Mouse (Mus musculus): Measurements from ENCODE around the gene Bglap. TPM values are rescaled to one million over a fixed set of nuclear protein-coding genes. Genes with fewer than 3 reads are reported as not detected.
A peak's percentile ranks its signal among the peaks of the same experiment; 100 is the strongest.

Gene Bglap
- polyA plus RNA-seq, 2 experiments, result 0.94 to 3.1 TPM

GRCm38 (mm10) chr3:88359989-88360388 lies 24.3 kb downstream of the Bglap start:
- H3K4me1 ChIP-seq (ENCODE audit: control insufficient read depth, insufficient read depth, low read length), result 0 out of 2 replicates have a peak, but pooled peaks cover 5% of the 10 kb centered on the region
- H3K4me3 ChIP-seq (replicated peaks; ENCODE audit: low read length), result no peak overlapping the region
- TF ChIP-seq POLR2A (IDR thresholded peaks at IDR 0.05; ENCODE audit: borderline replicate concordance, extremely low read depth, insufficient read depth, insufficient read length), result no peak
- DNase-seq (ENCODE audit: low spot score) (no peak), ATAC-seq (ENCODE audit: low FRiP score, low read depth) (no peak)
- H3K9me3 ChIP-seq (ENCODE audit: control insufficient read depth, low read length), result no peaks in the 10 kb centered on the region
- WGBS, result 65% methylated on average over 3 of the region's 3 CpGs
- no peak overlapping the region for H3K9ac ChIP-seq (ENCODE audit: low read depth, low read length, severe bottlenecking)
- H3K27ac ChIP-seq (replicated peaks; ENCODE audit: low read depth, low read length), result no peak overlapping the region
- H3K4me2 ChIP-seq (replicated peaks; ENCODE audit: low read depth, low read length, severe bottlenecking), result no peak overlapping the region
- peaks cover 3% of the 10 kb centered on the region; the same call in 1 of the 2 replicates for H3K27me3 ChIP-seq (ENCODE audit: control insufficient read depth, insufficient read depth, low read length)
- H3K36me3 ChIP-seq (ENCODE audit: control insufficient read depth, insufficient read depth, low read length), result peaks cover 73% of the 10 kb centered on the region

GRCm38 (mm10) chr3:88359584-88359983 lies 24.7 kb downstream of the Bglap start:
- Histone ChIP-seq H3K4me2 (replicated peaks; ENCODE audit: low read depth, low read length, severe bottlenecking) (no peak overlapping the region), H3K9ac (ENCODE audit: low read depth, low read length, severe bottlenecking) (no peak overlapping the region), H3K27me3 (ENCODE audit: control insufficient read depth, insufficient read depth, low read length) (no peaks in the 10 kb centered on the region), H3K27ac (replicated peaks; ENCODE audit: low read depth, low read length) (no peak overlapping the region), H3K4me3 (replicated peaks; ENCODE audit: low read length) (no peak overlapping the region), H3K36me3 (ENCODE audit: control insufficient read depth, insufficient read depth, low read length) (peaks cover 77% of the 10 kb centered on the region), H3K9me3 (ENCODE audit: control insufficient read depth, low read length) (no peaks in the 10 kb centered on the region), H3K4me1 (ENCODE audit: control insufficient read depth, insufficient read depth, low read length) (0 out of 2 replicates have a peak, but pooled peaks cover 3% of the 10 kb centered on the region)
- 72% methylated on average over 5 of the region's 5 CpGs for WGBS
- DNase-seq (ENCODE audit: low spot score) (no peak), ATAC-seq (ENCODE audit: low FRiP score, low read depth) (0 out of 2 replicates have a peak, but pooled peaks have one; percentile 18)
- no peak for TF ChIP-seq POLR2A (IDR thresholded peaks at IDR 0.05; ENCODE audit: borderline replicate concordance, extremely low read depth, insufficient read depth, insufficient read length)

- no peak overlapping the region for H3K4me3 ChIP-seq (replicated peaks; ENCODE audit: low read length)
- H3K4me2 ChIP-seq (replicated peaks; ENCODE audit: low read depth, low read length, severe bottlenecking), result no peak overlapping the region
- H3K27me3 ChIP-seq (ENCODE audit: control insufficient read depth, insufficient read depth, low read length), result no peaks in the 10 kb centered on the region
- DNase-seq (ENCODE audit: low spot score) (no peak), ATAC-seq (ENCODE audit: low FRiP score, low read depth) (no peak)
- H3K9me3 ChIP-seq (ENCODE audit: control insufficient read depth, low read length), result no peaks in the 10 kb centered on the region
- no peak for TF ChIP-seq POLR2A (IDR thresholded peaks at IDR 0.05; ENCODE audit: borderline replicate concordance, extremely low read depth, insufficient read depth, insufficient read length)
- peaks cover 100% of the 10 kb centered on the region for H3K36me3 ChIP-seq (ENCODE audit: control insufficient read depth, insufficient read depth, low read length)
- no peak overlapping the region for H3K27ac ChIP-seq (replicated peaks; ENCODE audit: low read depth, low read length)
- H3K4me1 ChIP-seq (ENCODE audit: control insufficient read depth, insufficient read depth, low read length), result no peaks in the 10 kb centered on the region
- 96% methylated on average over 8 of the region's 8 CpGs for WGBS
- no peak overlapping the region for H3K9ac ChIP-seq (ENCODE audit: low read depth, low read length, severe bottlenecking)
These were observed 29.7 kb downstream of the Bglap start for GRCm38 (mm10) chr3:88354396-88355165.

GRCm38 (mm10) chr3:88352907-88353306 lies 31.4 kb downstream of the Bglap start:
- no peak for TF ChIP-seq POLR2A (IDR thresholded peaks at IDR 0.05; ENCODE audit: borderline replicate concordance, extremely low read depth, insufficient read depth, insufficient read length)
- H3K4me2 ChIP-seq (replicated peaks; ENCODE audit: low read depth, low read length, severe bottlenecking), result no peak overlapping the region
- DNase-seq (ENCODE audit: low spot score), result no peak
- no peaks in the 10 kb centered on the region for H3K4me1 ChIP-seq (ENCODE audit: control insufficient read depth, insufficient read depth, low read length)
- H3K36me3 ChIP-seq (ENCODE audit: control insufficient read depth, insufficient read depth, low read length), result peaks cover 100% of the 10 kb centered on the region
- 87% methylated on average over 9 of the region's 9 CpGs for WGBS
- H3K27me3 ChIP-seq (ENCODE audit: control insufficient read depth, insufficient read depth, low read length), result no peaks in the 10 kb centered on the region
- H3K9ac ChIP-seq (ENCODE audit: low read depth, low read length, severe bottlenecking), result no peak overlapping the region
- ATAC-seq (ENCODE audit: low FRiP score, low read depth), result no peak
- H3K9me3 ChIP-seq (ENCODE audit: control insufficient read depth, low read length), result no peaks in the 10 kb centered on the region
- no peak overlapping the region for H3K4me3 ChIP-seq (replicated peaks; ENCODE audit: low read length)
- no peak overlapping the region for H3K27ac ChIP-seq (replicated peaks; ENCODE audit: low read depth, low read length)

GRCm38 (mm10) chr3:88350732-88351131 lies 33.5 kb downstream of the Bglap start:
- ATAC-seq (ENCODE audit: low FRiP score, low read depth), result no peak
- no peaks in the 10 kb centered on the region for H3K27me3 ChIP-seq (ENCODE audit: control insufficient read depth, insufficient read depth, low read length)
- H3K9me3 ChIP-seq (ENCODE audit: control insufficient read depth, low read length), result no peaks in the 10 kb centered on the region
- H3K4me1 ChIP-seq (ENCODE audit: control insufficient read depth, insufficient read depth, low read length), result no peaks in the 10 kb centered on the region
- no peak overlapping the region for H3K9ac ChIP-seq (ENCODE audit: low read depth, low read length, severe bottlenecking)
- H3K4me2 ChIP-seq (replicated peaks; ENCODE audit: low read depth, low read length, severe bottlenecking), result no peak overlapping the region
- no peak for TF ChIP-seq POLR2A (IDR thresholded peaks at IDR 0.05; ENCODE audit: borderline replicate concordance, extremely low read depth, insufficient read depth, insufficient read length)
- H3K36me3 ChIP-seq (ENCODE audit: control insufficient read depth, insufficient read depth, low read length), result peaks cover 100% of the 10 kb centered on the region
- WGBS, result 88% methylated on average over 13 of the region's 13 CpGs
- H3K4me3 ChIP-seq (replicated peaks; ENCODE audit: low read length), result no peak overlapping the region
- no peak for DNase-seq (ENCODE audit: low spot score)
- no peak overlapping the region for H3K27ac ChIP-seq (replicated peaks; ENCODE audit: low read depth, low read length)
